Mouse (Mus musculus) C2C12 (cell line): ENCODE data around the gene Khdc4. TPM values are rescaled to one million over a fixed set of nuclear protein-coding genes. Genes with fewer than 3 reads are reported as not detected.

Source experiments
- H3K27me3 ChIP-seq: one replicate; pipeline ENCODE4 v1.6.1; 2011; ENCODE audit not compliant: control insufficient read depth, insufficient read depth, insufficient read length
- H3K36me3 ChIP-seq: one replicate; pipeline ENCODE4 v1.6.1; 2011; ENCODE audit not compliant: control insufficient read depth, insufficient read depth
- H3K4me3 ChIP-seq: one replicate; pipeline ENCODE4 v1.5.1; 2011; ENCODE audit warnings: mild to moderate bottlenecking, control low read depth; ENCODE audit not compliant: poor library complexity, insufficient read depth, severe bottlenecking
- H3K79me2 ChIP-seq: one replicate; pipeline ENCODE4 v1.6.1; 2011; ENCODE audit not compliant: control insufficient read depth, insufficient read depth
- H3K79me3 ChIP-seq: one replicate; pipeline ENCODE4 v1.6.1; 2011; ENCODE audit warnings: low read depth, control low read depth
- H3ac ChIP-seq: one replicate; pipeline ENCODE3; 2011; ENCODE audit warnings: low read depth; ENCODE audit not compliant: control insufficient read depth, insufficient read length
- CEBPB ChIP-seq: IDR thresholded peaks from one replicate; pipeline ENCODE4 v1.6.1; 2011; ENCODE audit warnings: low read depth, mild to moderate bottlenecking, control low read depth, moderate library complexity
- CTCF ChIP-seq: IDR thresholded peaks from one replicate; pipeline ENCODE4 v1.5.1; 2011; ENCODE audit not compliant: control insufficient read depth, insufficient read depth, insufficient read length
- FOSL1 ChIP-seq: IDR thresholded peaks from one replicate; pipeline ENCODE4 v1.8.0; 2011; ENCODE audit warnings: mild to moderate bottlenecking, low read length; ENCODE audit not compliant: poor library complexity, insufficient read depth, severe bottlenecking
- MAX ChIP-seq: IDR thresholded peaks from one replicate; pipeline ENCODE4 v1.6.1; 2011; ENCODE audit warnings: mild to moderate bottlenecking, control low read depth
- MYOD1 ChIP-seq: IDR thresholded peaks from one replicate; pipeline ENCODE4 v1.6.1; 2011; ENCODE audit warnings: low read depth; ENCODE audit not compliant: control insufficient read depth, insufficient read length
- MYOG ChIP-seq: IDR thresholded peaks from one replicate; pipeline ENCODE4 v1.6.1; 2011; ENCODE audit not compliant: control insufficient read depth, insufficient read length; ENCODE audit errors: extremely low read depth
- USF1 ChIP-seq: IDR thresholded peaks from one replicate; pipeline ENCODE4 v1.6.1; 2011; ENCODE audit warnings: low read depth, mild to moderate bottlenecking, control low read depth, moderate library complexity
- polyA plus RNA-seq: library from polyadenylated mRNA; unstranded; fragments of >200 nt; fragmentation: generic; extraction: Trizol; gene quantifications from one replicate; pipeline ENCODE4 v1.2.1, GENCODE M21; 2012; ENCODE audit warnings: missing spikeins

The Khdc4 gene
- polyA plus RNA-seq, 1 experiment: 14.4 TPM

- no peaks in the 10 kb centered on the region for H3K79me3 ChIP-seq
- no peaks in the 10 kb centered on the region for H3K79me2 ChIP-seq
- no peak overlapping the region for H3ac ChIP-seq
- H3K27me3 ChIP-seq: no peaks in the 10 kb centered on the region
- H3K36me3 ChIP-seq: peaks cover 38% of the 10 kb centered on the region
- H3K4me3 ChIP-seq: no peak overlapping the region
- TF ChIP-seq USF1: no peak
- TF ChIP-seq CTCF: no peak
- no peak for TF ChIP-seq MYOD1
- TF ChIP-seq MYOG: no peak
- no peak for TF ChIP-seq CEBPB
- no peak for TF ChIP-seq FOSL1
- no peak for TF ChIP-seq MAX
Measured at GRCm38 (mm10) chr3:88649967-88650366, 35.6 kb upstream of the Khdc4 start.

DNA sequence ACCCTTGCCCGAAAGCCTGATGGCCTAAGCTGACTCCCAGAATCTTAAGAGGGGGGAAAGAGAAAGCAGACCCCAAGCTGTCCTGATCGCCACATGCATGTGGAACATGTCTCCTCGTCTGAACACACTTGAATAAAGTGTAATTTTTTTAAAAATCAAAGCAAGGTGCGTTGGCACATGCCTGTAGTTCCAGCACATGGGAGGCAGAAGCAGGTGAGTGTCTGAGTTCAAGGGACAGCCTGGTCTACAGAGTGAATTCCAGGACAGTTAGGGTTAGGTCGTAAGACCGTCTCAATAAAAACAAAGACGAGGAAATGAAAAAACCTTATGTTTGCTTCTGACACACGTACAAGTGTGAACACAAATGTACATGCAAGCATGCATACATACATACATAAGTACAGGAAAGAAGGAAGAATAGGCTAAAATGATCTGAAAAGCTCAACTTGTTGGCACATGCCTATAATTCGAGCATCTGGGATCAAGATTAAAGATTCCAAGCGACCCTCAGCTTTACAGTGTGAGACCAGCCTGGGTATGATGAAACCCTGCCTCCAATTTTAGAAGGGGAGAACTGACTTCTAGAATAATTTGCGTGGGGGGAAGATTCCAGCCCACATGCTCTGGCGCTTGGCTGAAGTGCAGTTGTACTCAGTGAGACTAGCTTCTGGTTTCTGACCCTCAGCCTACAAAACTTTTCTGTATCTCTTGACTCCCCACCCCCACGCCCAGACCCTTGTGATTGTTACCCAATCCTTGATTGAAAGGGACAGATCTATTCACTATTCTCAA, 34.7 kb upstream of the Khdc4 start:
- no peaks in the 10 kb centered on the region for H3K79me2 ChIP-seq
- peaks cover 29% of the 10 kb centered on the region for H3K36me3 ChIP-seq
- H3K79me3 ChIP-seq: no peaks in the 10 kb centered on the region
- TF ChIP-seq FOSL1 (no peak), USF1 (no peak), MAX (no peak), CEBPB (no peak), CTCF (no peak), MYOD1 (no peak), MYOG (no peak)
- H3K4me3 ChIP-seq: no peak overlapping the region
- H3ac ChIP-seq: no peak overlapping the region
- H3K27me3 ChIP-seq: no peaks in the 10 kb centered on the region

DNA sequence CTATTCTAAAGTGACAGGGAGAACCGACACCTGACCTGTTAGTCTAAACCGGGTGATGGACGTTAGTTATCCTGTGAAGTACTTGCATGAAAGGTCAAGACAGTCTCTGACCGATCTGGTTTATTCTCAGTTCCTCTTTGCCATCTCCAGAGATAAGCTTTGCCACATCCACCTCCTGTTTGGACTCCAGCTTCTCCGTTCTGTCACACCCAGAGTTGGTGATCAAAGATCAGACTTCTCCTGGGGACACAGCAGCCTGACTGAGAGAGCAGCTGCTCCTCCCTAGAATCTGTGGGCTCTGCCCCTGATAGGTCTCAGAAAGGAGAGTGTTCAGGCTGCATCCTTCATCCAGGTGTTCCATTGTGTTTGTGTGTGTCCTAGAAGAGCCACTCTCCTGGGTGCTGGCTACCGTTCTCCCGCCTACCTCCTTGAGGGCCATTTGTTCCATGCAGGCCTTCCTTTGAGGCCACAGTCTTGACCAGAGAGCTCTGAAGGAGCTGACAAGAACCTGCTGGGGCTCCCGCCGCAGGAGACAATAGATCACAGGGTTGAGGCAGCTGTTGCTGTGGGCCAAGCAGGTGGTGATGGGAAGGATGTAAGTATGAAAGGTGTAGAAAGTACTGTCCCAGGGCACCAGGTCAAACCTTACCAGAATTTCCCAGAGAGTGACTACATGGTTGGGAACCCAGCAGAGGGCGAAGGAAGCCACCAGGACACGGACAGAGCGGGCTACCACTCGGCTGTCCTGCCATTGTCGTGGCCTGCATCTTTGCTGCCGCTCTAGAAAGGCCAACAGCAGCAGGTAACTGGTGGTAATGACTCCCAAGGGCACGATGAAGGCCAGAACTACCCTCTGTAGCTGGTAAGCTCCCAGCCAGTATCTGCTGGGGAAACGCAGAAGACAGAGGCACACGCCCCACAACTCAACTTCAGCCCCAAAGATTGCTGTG, 33.7 kb upstream of the Khdc4 start:
- Histone ChIP-seq H3K36me3 (peaks cover 19% of the 10 kb centered on the region), H3K4me3 (no peak overlapping the region), H3K79me2 (no peaks in the 10 kb centered on the region), H3K27me3 (no peaks in the 10 kb centered on the region), H3K79me3 (no peaks in the 10 kb centered on the region), H3ac (no peak overlapping the region)
- TF ChIP-seq CTCF (no peak), FOSL1 (no peak), MAX (no peak), MYOG (no peak), CEBPB (no peak), MYOD1 (no peak), USF1 (no peak)

- Histone ChIP-seq H3ac (no peak within 1 kb of the TSS), H3K79me3 (no peaks in the 10 kb centered on the region), H3K79me2 (no peaks in the 10 kb centered on the region), H3K36me3 (peaks cover 9% of the 10 kb centered on the region), H3K27me3 (no peaks in the 10 kb centered on the region), H3K4me3 (no peak within 1 kb of the TSS)
- TF ChIP-seq CTCF (no peak), CEBPB (no peak)
Measured at GRCm38 (mm10) chr3:88652846-88653515, 32.6 kb upstream of the Khdc4 start, which contains the start of gene Rxfp4. Gene Rxfp4, minus strand, starts transcription at chr3:88653142.

GRCm38 (mm10) chr3:88653516-88654370, 31.9 kb upstream of the Khdc4 start:
- Histone ChIP-seq H3K4me3 (no peak overlapping the region), H3K36me3 (peaks cover 2% of the 10 kb centered on the region)
- no peak for TF ChIP-seq CEBPB
- TF ChIP-seq MAX: no peak
- TF ChIP-seq MYOD1: no peak
- no peak for TF ChIP-seq USF1
- TF ChIP-seq MYOG: no peak
- TF ChIP-seq CTCF: no peak
- no peak for TF ChIP-seq FOSL1

More at GRCm38 (mm10) chr3:88653516-88654370, 31.9 kb upstream of the Khdc4 start:
- no peaks in the 10 kb centered on the region for H3K27me3 ChIP-seq
- H3ac ChIP-seq: no peak overlapping the region
- H3K79me3 ChIP-seq: no peaks in the 10 kb centered on the region
- no peaks in the 10 kb centered on the region for H3K79me2 ChIP-seq
